Mouse (Mus musculus) kidney, adult 2 months (tissue): Measurements from ENCODE around the gene Zc3h15.

Experiments
- CTCF ChIP-seq: fragments of 200-500 bp; conservative IDR thresholded peaks from 2 replicates; pipeline ENCODE4 v1.5.1; 2011; ENCODE audit warnings: low read depth, mild to moderate bottlenecking, control low read depth, low read length, moderate library complexity, mixed read lengths; ENCODE audit not compliant: insufficient read depth, insufficient read length
- POLR2A ChIP-seq: fragments of 200-500 bp; IDR thresholded peaks from one replicate; pipeline ENCODE4 v1.6.1; 2011; ENCODE audit warnings: low read depth, low read length, control low read depth

GRCm38 (mm10) chr2:83620558-83621367 is 23.5 kb upstream of the Zc3h15 start:
- no peak for TF ChIP-seq CTCF
- TF ChIP-seq POLR2A, result no peak
